Mouse (Mus musculus): ENCODE results near the gene Prnd. TPM values are rescaled to one million over a fixed set of nuclear protein-coding genes. Genes with fewer than 3 reads are reported as not detected.

Gene Prnd
- polyA plus RNA-seq, 1 experiment from 2014 or later: 40.6 TPM

DNA sequence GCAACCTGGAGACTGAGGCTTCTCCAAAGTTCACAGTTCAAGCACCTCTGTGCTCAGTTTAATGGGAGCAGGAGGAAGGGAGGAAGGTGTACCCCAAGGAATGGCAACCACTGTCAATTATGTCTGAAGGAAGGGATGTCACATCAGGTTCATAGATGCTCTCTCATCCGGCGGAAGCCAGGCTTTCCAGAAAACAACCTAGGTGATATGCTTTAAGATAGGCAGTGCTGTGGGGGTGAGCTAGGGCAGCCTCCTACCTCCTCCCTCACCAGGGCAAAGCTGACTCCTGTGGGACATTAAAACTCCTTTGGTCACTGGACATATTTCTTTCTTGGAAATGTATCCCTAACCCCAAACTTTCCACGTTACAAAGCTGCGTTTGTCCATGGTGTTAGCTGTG lies 42.5 kb downstream of the Prnd start:
- H3K9ac ChIP-seq: no peak overlapping the region
- no peaks in the 10 kb centered on the region for H3K4me1 ChIP-seq
- H3K36me3 ChIP-seq: no peaks in the 10 kb centered on the region
- H3K27me3 ChIP-seq (replicated peaks): no peaks in the 10 kb centered on the region
- no peaks in the 10 kb centered on the region for H3K9me3 ChIP-seq
- ATAC-seq (ENCODE audit: insufficient read depth, low FRiP score, low read depth): no peak
- no peak overlapping the region for H3K4me2 ChIP-seq
- no peak overlapping the region for H3K27ac ChIP-seq
- no peak overlapping the region for H3K4me3 ChIP-seq (replicated peaks)
- 77% methylated on average over 4 of the region's 4 CpGs for WGBS

GRCm38 (mm10) chr2:131993563-131994088 lies 43.0 kb downstream of the Prnd start:
- WGBS: 38% methylated on average over 14 of the region's 14 CpGs
- no peak overlapping the region for H3K27ac ChIP-seq

DNA sequence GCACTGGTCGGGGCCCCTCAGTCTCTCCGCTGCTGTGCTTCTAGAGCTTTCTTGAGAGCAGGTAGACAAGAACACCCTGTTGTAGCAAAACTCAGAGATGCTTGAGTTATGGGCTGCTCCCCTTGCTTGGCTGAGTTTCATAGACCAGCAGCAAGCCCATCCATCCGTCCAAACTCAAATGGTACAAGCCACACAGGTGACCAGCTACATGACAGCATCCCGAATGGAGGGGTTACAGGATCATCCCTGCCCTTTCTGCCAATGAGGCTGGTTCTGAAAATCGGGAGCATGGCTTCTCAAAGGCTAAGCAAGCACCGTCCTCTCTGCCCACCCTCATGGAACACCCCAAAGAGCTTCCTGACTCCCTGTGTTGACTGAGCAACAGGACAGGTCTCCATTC lies 44.3 kb downstream of the Prnd start:
- no peaks in the 10 kb centered on the region for H3K36me3 ChIP-seq
- no peak overlapping the region for H3K27ac ChIP-seq
- H3K9ac ChIP-seq: no peak overlapping the region
- no peaks in the 10 kb centered on the region for H3K9me3 ChIP-seq
- WGBS: 87% methylated on average over 6 of the region's 6 CpGs
- H3K27me3 ChIP-seq (replicated peaks): no peaks in the 10 kb centered on the region
- no peaks in the 10 kb centered on the region for H3K4me1 ChIP-seq
- ATAC-seq (ENCODE audit: insufficient read depth, low FRiP score, low read depth): no peak
- no peak overlapping the region for H3K4me2 ChIP-seq
- no peak overlapping the region for H3K4me3 ChIP-seq (replicated peaks)

More at GRCm38 (mm10) chr2:131993563-131994088, 43.0 kb downstream of the Prnd start:
- no peaks in the 10 kb centered on the region for H3K4me1 ChIP-seq
- no peak overlapping the region for H3K4me3 ChIP-seq (replicated peaks)
- H3K36me3 ChIP-seq: no peaks in the 10 kb centered on the region
- H3K9ac ChIP-seq: no peak overlapping the region
- H3K27me3 ChIP-seq (replicated peaks): no peaks in the 10 kb centered on the region
- no peak for ATAC-seq (ENCODE audit: insufficient read depth, low FRiP score, low read depth)
- no peaks in the 10 kb centered on the region for H3K9me3 ChIP-seq
- no peak overlapping the region for H3K4me2 ChIP-seq

GRCm38 (mm10) chr2:131995742-131996141 lies 45.1 kb downstream of the Prnd start:
- no peaks in the 10 kb centered on the region for H3K4me1 ChIP-seq
- no peak for ATAC-seq (ENCODE audit: insufficient read depth, low FRiP score, low read depth)
- no peak overlapping the region for H3K4me3 ChIP-seq (replicated peaks)
- no peak overlapping the region for H3K9ac ChIP-seq
- H3K9me3 ChIP-seq: no peaks in the 10 kb centered on the region
- no peak overlapping the region for H3K4me2 ChIP-seq
- H3K36me3 ChIP-seq: no peaks in the 10 kb centered on the region
- H3K27me3 ChIP-seq (replicated peaks): no peaks in the 10 kb centered on the region
- 87% methylated on average over 12 of the region's 12 CpGs for WGBS
- H3K27ac ChIP-seq: no peak overlapping the region

DNA sequence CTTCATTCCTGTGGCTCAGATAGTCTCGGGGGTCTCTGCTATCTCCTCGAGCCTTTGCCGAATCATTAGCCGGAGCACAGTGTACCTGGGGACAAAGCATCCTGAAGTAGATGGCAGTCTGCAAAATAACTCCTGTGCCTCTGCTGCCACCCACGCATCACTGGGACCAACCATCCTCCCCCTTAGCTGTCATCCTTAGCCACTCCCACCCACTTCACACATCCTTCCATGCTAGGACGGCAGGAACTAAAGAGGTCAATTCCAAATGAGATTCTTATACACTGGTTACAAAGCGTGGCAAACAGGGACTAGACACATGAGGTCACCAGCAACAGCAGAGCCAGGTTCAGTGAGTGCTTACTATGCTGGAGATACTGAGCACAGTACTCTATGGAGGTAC lies 45.7 kb downstream of the Prnd start:
- 81% methylated on average over 7 of the region's 7 CpGs for WGBS
- Histone ChIP-seq H3K4me3 (replicated peaks) (no peak overlapping the region), H3K9ac (no peak overlapping the region), H3K4me2 (no peak overlapping the region), H3K27ac (no peak overlapping the region), H3K27me3 (replicated peaks) (no peaks in the 10 kb centered on the region), H3K9me3 (no peaks in the 10 kb centered on the region), H3K4me1 (no peaks in the 10 kb centered on the region), H3K36me3 (no peaks in the 10 kb centered on the region)
- no peak for ATAC-seq (ENCODE audit: insufficient read depth, low FRiP score, low read depth)

- H3K4me3 ChIP-seq (replicated peaks): no peak overlapping the region
- no peak overlapping the region for H3K4me2 ChIP-seq
- no peaks in the 10 kb centered on the region for H3K9me3 ChIP-seq
- H3K27ac ChIP-seq: no peak overlapping the region
- H3K4me1 ChIP-seq: no peaks in the 10 kb centered on the region
- H3K9ac ChIP-seq: no peak overlapping the region
- 55% methylated on average over 5 of the region's 5 CpGs for WGBS
- H3K36me3 ChIP-seq: no peaks in the 10 kb centered on the region
- ATAC-seq (ENCODE audit: insufficient read depth, low FRiP score, low read depth): no peak
- no peaks in the 10 kb centered on the region for H3K27me3 ChIP-seq (replicated peaks)
Observed at GRCm38 (mm10) chr2:131997356-131997755, 46.7 kb downstream of the Prnd start.

DNA sequence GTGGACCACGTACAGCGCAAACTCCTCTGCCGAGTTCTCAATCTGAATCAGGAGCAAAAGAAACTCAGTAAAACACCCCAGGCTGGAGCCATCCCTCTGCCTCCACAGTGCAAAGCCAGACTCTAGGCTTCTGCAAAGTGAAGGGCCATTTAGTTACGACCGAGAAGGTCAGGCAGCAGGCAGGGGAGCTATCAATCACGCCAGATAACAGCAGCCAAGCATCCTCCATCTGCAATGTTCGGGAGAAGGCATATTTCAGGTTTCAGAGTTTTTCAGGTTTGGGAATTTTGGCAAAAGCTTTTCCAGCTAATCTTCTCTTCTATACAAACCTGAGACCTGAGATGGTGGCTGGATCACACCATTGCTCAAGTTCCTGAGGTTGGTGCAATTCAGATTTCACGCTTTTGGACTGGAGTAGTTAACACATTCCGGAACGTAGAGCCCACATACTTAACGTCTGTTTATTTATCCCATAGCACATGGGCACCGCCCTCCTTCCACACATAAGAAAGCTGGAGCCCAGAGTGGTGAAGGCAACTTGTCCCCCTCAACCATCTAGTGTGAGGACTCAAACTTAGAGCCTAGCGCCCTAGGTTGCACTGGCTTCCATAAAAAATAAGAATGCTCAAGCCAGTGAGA lies 51.2 kb downstream of the Prnd start:
- Histone ChIP-seq H3K4me2 (no peak overlapping the region), H3K27ac (no peak overlapping the region), H3K9me3 (no peaks in the 10 kb centered on the region), H3K27me3 (replicated peaks) (no peaks in the 10 kb centered on the region), H3K4me1 (0 out of 2 replicates have a peak, but pooled peaks cover 5% of the 10 kb centered on the region), H3K4me3 (replicated peaks) (no peak overlapping the region), H3K36me3 (no peaks in the 10 kb centered on the region), H3K9ac (no peak overlapping the region)
- WGBS: 40% methylated on average over 13 of the region's 13 CpGs
- ATAC-seq (ENCODE audit: insufficient read depth, low FRiP score, low read depth): no peak

GRCm38 (mm10) chr2:132003916-132004315 lies 53.3 kb downstream of the Prnd start:
- no peak for ATAC-seq (ENCODE audit: insufficient read depth, low FRiP score, low read depth)
- Histone ChIP-seq H3K36me3 (no peaks in the 10 kb centered on the region), H3K27ac (no peak overlapping the region), H3K4me3 (replicated peaks) (no peak overlapping the region), H3K4me2 (no peak overlapping the region), H3K27me3 (replicated peaks) (no peaks in the 10 kb centered on the region), H3K4me1 (0 out of 2 replicates have a peak, but pooled peaks cover 5% of the 10 kb centered on the region), H3K9ac (no peak overlapping the region), H3K9me3 (no peaks in the 10 kb centered on the region)
- WGBS: 64% methylated on average over 5 of the region's 5 CpGs

DNA sequence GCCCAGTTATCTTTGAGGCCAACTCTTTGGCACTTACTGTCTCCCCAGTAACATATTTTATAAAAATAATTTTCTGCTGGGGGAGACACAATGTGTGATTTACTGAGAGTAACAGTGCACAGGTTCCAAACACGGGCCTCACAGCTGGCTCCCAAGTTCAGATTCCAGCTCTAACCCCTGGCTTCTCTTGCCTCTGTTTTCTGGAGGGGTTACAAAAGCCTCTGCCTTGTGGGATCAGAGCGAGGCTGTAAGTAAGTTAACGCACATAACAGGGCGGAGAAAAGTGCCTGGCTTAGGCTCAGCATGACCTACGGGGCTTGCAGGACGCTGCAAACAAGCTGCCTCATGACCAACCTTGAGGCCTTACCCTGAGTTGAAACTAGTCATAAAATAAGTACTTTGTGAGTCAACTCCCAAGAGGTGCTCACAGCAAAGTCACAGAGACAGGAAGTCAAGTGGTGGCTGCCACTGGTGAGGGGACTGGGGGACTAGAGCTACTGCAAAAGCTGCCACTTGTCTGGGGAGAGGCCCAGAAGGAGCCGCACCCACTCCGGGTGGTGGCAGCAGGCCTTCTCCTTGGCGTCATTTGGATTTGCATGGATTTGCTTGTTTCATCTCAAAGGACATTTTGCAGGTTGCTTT lies 54.0 kb downstream of the Prnd start:
- H3K4me1 ChIP-seq: 0 out of 2 replicates have a peak, but pooled peaks cover 5% of the 10 kb centered on the region
- ATAC-seq (ENCODE audit: insufficient read depth, low FRiP score, low read depth): no peak
- H3K4me2 ChIP-seq: no peak overlapping the region
- no peak overlapping the region for H3K9ac ChIP-seq
- H3K9me3 ChIP-seq: no peaks in the 10 kb centered on the region
- no peak overlapping the region for H3K4me3 ChIP-seq (replicated peaks)
- 70% methylated on average over 9 of the region's 9 CpGs for WGBS
- no peaks in the 10 kb centered on the region for H3K27me3 ChIP-seq (replicated peaks)
- H3K36me3 ChIP-seq: no peaks in the 10 kb centered on the region
- no peak overlapping the region for H3K27ac ChIP-seq

- Histone ChIP-seq H3K4me1 (0 out of 2 replicates have a peak, but pooled peaks cover 5% of the 10 kb centered on the region), H3K27me3 (replicated peaks) (no peaks in the 10 kb centered on the region), H3K9ac (no peak overlapping the region), H3K27ac (no peak overlapping the region), H3K9me3 (no peaks in the 10 kb centered on the region), H3K4me2 (no peak overlapping the region), H3K4me3 (replicated peaks) (no peak overlapping the region), H3K36me3 (0 out of 2 replicates have a peak, but pooled peaks cover under 1% of the 10 kb centered on the region)
- WGBS: 87% methylated on average over 4 of the region's 4 CpGs
- no peak for ATAC-seq (ENCODE audit: insufficient read depth, low FRiP score, low read depth)
Observed at GRCm38 (mm10) chr2:132005445-132005844, 54.8 kb downstream of the Prnd start.

Measured in stomach, embryonic 15.5 days (tissue).